Mouse (Mus musculus) left cerebral cortex, adult 2 months (tissue): ENCODE data around the gene Atg10. TPM values are rescaled to one million over a fixed set of nuclear protein-coding genes. Genes with fewer than 3 reads are reported as not detected.
A peak's percentile ranks its signal among the peaks of the same experiment; 100 is the strongest.

ENCODE experiments used
- DNase-seq, 2 experiments: peaks; one replicate each; pipeline ENCODE4 v3.0.0; 2021 to 2022; ENCODE audit warnings: low spot score in 2 of 2, mixed read lengths in 1 of 2; ENCODE audit errors: extremely low spot score in 1 of 2
- H3K27ac ChIP-seq: fragments of 200-600 bp; 2 replicates; pipeline ENCODE4 v1.8.1; 2022
- H3K4me3 ChIP-seq: fragments of 200-600 bp; 2 replicates; pipeline ENCODE4 v1.8.1; 2022
- CTCF ChIP-seq: fragments of 200-600 bp; IDR thresholded peaks from 2 replicates; pipeline ENCODE4 v1.8.1; 2022; ENCODE audit warnings: antibody characterized with exemption, mild to moderate bottlenecking, moderate library complexity
- intact Hi-C: fragments of 180-260 bp; cut with DNase I; formaldehyde crosslinking; loops from one replicate; pipeline ENCODE4 v1.15.1; 2025
- total RNA-seq, 2 experiments: library from RNA; stranded (reverse); gene quantifications; 2 replicates each; pipeline ENCODE4 v1.2.3; 2021

The Atg10 gene
- total RNA-seq, 2 experiments from 2014 or later, result 13.9 to 14.5 TPM

DNA sequence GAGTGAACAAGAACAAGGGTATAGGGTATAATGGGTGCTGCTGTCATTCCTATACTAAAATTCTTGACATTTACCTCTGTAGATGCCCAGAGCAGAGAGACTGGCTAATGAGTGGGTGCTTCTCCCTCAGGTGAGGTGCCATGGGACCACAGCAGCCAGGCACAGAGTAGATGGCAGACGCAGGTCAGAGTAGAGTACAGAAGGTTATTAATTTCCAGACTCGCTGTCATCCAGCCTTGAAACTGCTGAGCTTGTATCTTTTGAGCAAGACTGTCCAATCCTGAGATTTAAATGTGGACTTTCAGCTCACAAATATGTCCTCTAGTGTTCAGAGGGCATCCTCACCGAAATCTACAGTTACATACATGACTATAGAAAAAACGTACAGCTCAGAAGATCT, 128.9 kb downstream of the Atg10 start:
- DNase-seq, result no peak
- no peak overlapping the region for H3K27ac ChIP-seq
- H3K4me3 ChIP-seq, result no peak overlapping the region
- TF ChIP-seq CTCF, result no peak
- intact Hi-C loops, result loop anchor here (5.0 kb wide), 1 partner anchor 53 kb away; no protein-coding TSS in a partner anchor

DNA sequence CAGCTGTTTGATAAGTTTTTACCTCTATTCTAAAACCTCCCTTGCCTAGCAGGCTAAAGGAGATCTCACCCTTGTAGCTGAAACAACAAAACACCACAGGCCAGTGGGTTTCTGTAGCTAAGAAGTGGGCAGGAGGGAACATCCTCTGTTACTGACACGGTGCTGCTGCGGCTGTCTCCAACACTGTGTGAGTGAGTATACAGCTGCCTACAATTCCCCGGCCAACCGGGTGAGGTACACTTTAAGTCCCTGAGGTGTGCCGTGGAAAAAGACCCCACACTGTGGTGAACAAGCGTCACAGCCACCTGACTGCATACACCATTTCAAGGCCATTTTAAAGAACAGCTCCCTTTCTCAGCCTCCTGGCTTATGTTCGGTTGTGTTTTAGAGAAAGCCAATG, 129.6 kb downstream of the Atg10 start:
- Histone ChIP-seq H3K4me3 (no peak overlapping the region), H3K27ac (0 out of 2 replicates have a peak overlapping the region, but pooled peaks have one; percentile 5)
- intact Hi-C loops, result loop anchor here (5.0 kb wide), 1 partner anchor 52 kb away; no protein-coding TSS in a partner anchor
- TF ChIP-seq CTCF, result no peak
- no peak for DNase-seq

DNA sequence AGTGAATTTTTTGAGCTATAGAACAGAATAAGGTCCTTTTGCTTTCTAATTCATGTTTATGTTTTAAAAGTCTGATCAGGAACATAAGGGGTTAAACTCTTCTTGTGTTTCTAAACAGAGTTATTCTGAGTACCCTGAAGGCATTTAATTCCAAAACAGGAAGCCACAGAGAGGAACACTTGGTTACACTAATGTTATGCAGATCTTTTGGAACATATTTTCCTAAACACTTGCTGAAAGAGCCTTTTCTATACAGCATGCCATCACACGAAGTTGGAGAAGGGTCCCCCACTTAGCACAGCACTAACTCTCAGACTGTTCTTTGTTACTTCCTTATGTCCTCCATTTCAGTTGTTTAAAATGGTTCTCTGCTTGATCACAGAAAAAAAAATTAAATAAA, 130.2 kb downstream of the Atg10 start:
- H3K4me3 ChIP-seq, result no peak overlapping the region
- TF ChIP-seq CTCF, result no peak
- intact Hi-C loops, result loop anchor here (1.0 to 5.0 kb wide), 2 partner anchors 51 to 126 kb away; no protein-coding TSS in a partner anchor
- DNase-seq, result no peak
- H3K27ac ChIP-seq, result no peak overlapping the region; the same call in 1 of the 2 replicates

DNA sequence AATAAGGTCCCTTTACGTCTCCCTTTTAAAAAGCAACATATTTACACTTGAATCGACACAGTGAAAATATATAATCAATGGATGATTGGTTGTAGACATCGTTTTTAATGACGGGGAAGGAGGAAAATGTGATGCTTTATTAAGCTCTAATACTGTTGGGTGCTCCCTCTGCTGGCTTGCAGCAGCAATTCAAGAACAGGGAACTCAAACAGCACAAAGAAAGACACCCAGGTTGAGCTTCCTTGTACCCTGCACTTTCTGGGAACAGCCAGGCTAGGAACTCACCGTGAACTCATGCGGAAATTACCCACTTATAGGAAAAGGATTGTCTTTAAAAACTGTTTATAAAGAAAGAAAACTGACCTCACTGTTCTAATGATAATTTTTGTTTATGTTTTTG, 130.6 kb downstream of the Atg10 start:
- Histone ChIP-seq H3K27ac (no peak overlapping the region; the same call in 1 of the 2 replicates), H3K4me3 (no peak overlapping the region)
- intact Hi-C loops, result loop anchor here (1.0 to 5.0 kb wide), 2 partner anchors 51 to 126 kb away; no protein-coding TSS in a partner anchor
- TF ChIP-seq CTCF, result peak; percentile 75
- DNase-seq, result peak in 1 of 2 experiments; percentile 35

DNA sequence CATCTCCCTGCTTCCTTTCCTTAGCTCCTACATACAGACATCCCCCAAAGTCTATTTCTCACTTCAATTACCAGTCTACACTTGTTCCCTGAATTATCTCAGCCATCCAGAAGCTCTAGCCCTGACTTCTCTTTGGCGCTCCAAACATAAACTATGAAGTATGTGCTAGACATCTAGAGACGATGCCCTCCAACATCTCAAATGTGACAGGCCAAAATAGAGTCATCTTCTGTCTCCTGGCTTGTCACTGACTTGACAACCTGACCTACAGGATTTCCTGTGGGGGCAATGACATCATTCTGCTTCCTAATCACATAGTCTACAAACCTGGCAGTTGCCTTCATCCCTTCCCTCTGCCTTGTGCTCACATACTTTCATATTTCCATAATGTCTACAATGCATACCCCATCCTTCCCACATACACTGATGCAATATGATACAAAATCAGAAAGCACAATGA, 132.0 kb downstream of the Atg10 start:
- Histone ChIP-seq H3K4me3 (no peak overlapping the region), H3K27ac (no peak overlapping the region)
- no peak for TF ChIP-seq CTCF
- DNase-seq, result no peak
- intact Hi-C loops, result loop anchor here (5.0 kb wide), 1 partner anchor 49 kb away; no protein-coding TSS in a partner anchor

DNA sequence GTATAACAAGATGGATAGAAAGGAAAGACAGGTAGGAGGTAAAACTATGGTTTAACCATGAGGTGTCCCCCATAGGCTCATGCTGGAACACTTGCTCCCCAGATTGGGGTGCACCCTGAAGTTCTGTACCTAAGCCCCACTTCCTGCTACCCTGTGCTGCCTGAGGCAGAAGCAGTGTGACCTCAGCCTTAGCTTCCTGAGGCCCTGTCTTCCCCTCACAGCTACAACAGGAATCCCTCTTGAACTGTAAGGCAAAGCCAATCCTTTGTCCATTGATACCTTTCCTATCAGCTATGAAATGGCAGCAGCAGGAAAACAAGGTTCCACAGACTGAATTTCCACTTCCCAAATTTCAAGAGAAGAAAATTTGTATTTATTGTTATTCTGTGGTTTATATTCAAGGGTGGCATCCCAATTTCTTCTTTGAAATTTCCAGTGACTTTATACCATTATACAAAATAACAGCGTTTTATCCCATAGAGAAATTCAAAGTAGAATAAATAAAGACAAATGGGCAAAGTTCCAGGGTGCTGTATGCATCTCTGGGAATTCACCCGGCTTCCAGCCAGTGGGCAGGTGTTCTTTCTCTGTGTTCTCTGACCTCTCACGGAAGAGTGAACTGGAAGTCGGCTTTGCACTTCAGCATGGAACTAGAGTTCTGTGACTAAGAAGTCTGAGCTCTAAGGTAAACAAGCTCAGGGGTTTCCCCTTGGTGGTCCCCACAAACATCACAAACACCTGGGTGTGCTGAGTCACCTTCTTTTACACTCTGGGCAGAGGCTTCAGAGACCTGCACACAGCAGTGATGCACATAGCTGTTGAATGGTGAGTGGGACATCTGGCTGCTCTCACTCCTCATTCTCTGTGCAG, 132.7 kb downstream of the Atg10 start:
- Histone ChIP-seq H3K27ac (no peak overlapping the region), H3K4me3 (no peak overlapping the region)
- TF ChIP-seq CTCF, result no peak
- intact Hi-C loops, result loop anchor here (5.0 kb wide), 1 partner anchor 49 kb away; no protein-coding TSS in a partner anchor
- DNase-seq, result no peak

DNA sequence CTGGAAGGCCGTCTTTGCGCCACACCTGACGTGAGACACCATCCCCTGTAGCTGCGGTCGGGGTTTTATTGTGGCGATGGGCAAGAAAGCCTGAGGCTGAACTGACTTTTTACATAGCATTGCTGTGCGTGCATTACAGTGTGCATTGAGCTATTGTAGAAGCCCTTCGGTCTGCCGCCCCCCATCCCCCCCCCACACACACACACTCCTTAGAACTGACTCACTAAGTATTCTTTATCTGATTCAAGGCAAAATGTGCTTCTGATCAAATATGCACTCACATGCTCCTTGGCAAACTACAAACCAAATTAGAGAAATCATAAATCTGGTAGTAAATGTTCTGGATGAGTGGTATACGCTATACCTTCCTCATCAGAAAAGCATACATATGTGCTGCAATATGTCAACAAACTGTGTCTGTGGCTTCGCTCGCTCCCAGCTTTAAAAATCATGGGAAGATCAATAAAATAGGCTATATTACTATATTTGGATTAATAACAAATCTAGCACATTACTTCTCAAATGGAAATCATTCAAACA, 137.3 kb downstream of the Atg10 start:
- intact Hi-C loops, result no loop called here

DNA sequence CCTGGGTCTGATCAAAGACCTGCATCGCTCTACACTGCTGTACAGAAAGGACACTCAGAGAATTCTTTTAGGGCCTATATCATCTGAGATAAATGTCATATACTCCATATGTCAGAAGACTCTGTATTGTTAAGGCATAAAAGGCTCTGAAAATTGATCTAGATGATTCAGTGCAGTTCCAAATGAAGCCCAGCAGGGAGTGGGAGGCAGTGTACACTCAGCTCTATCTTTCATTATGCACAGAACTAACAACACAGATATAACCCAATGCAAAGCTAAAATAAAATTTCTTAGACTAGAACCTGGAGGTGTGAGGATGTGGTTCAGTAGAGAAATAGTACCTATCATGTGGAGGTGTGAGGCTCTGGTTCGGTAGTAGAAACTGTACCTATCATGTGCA, 151.4 kb downstream of the Atg10 start:
- Histone ChIP-seq H3K4me3 (no peak overlapping the region), H3K27ac (no peak overlapping the region)
- peak; percentile 32 for TF ChIP-seq CTCF
- intact Hi-C loops, result no loop called here
- DNase-seq, result no peak

More for the DNA sequence above, 137.3 kb downstream of the Atg10 start:
- no peak overlapping the region for H3K4me3 ChIP-seq
- DNase-seq, result no peak
- TF ChIP-seq CTCF, result no peak
- H3K27ac ChIP-seq, result no peak overlapping the region

DNA sequence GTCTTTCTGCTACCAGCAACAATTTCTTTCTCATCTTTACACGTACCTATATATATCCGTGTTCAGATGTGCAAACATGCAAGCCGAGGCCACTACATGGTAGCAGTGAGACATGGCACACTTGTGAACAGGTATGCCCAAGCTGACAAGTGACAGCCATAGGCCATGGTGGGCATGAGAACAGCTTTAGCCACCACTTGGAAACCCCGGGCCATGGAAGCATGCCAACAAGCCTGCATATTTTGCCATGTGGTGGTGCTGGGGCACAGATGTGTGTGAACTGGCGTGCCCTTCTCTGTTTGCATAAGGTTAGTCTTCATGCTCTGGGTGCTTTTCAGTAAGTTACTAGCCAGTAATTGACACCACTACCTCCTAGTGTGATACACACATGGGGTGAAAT, 162.9 kb downstream of the Atg10 start:
- no peak overlapping the region for H3K4me3 ChIP-seq
- no peak for DNase-seq
- H3K27ac ChIP-seq, result no peak overlapping the region
- no peak for TF ChIP-seq CTCF
- intact Hi-C loops, result no loop called here

DNA sequence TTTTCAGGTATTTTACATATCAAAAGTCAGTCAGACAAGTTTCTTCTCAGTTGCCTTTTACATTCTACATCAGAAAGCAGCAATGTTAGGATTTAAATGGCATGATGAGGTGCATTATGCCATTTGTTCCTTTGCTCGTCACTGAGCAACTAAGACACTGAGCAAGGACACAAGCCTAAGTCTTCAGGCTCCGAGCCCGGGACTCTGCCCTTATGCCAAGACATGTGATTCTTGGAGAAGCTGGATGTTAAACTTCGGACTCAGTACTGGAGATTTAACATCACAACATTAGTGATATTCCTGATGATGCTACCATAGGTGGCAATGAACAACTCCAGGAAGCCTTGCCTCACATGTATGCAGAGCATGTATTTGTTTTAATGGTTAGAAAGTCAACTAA, 175.6 kb downstream of the Atg10 start:
- no peak for TF ChIP-seq CTCF
- Histone ChIP-seq H3K4me3 (no peak overlapping the region), H3K27ac (no peak overlapping the region)
- intact Hi-C loops, result no loop called here
- DNase-seq, result no peak

DNA sequence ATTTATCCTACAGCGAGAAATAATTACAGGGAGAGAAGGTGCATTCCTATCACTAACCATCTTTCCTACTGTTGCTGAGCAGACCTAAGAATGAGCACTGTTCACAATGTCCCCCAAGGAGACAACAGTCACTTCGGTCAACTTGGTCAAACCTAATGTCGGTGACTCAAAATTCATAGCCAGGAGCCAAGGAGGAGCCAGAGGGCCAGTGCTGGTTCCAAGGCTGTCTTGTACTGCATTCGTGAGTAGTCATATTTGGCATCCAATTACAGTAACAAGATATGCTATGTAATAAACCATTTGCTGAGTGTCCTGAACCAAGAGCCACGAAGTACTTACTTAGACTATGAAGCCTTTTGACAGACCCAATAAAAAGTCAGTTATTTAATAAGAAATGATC, 176.9 kb downstream of the Atg10 start:
- intact Hi-C loops, result no loop called here
- Histone ChIP-seq H3K27ac (no peak overlapping the region), H3K4me3 (no peak overlapping the region)
- DNase-seq, result no peak
- TF ChIP-seq CTCF, result no peak

DNA sequence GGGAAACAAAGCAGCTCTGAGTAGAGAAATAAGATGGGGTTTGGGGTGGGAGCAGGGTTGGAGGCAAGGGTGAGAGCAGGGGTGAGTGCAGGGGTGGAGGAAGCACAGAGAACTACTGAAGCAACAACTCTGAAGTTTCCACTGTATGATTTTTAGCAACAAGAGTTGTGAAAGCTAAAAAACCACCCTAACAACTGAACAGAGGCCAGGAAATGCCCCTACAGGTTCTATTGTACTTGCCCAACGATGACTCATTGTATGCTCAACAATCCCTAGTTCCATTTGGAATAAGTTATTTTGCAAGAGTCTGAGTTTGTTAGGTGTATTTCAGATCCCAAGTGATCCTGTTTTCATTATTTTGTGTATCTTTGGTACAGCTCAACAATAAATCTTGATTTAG, 182.5 kb downstream of the Atg10 start:
- H3K27ac ChIP-seq, result no peak overlapping the region
- H3K4me3 ChIP-seq, result no peak overlapping the region
- intact Hi-C loops, result loop anchor here (5.0 kb wide), 1 partner anchor 51 kb away; no protein-coding TSS in a partner anchor
- no peak for TF ChIP-seq CTCF
- no peak for DNase-seq
